Mouse (Mus musculus) naive thymus-derived CD4-positive, alpha-beta T cell, adult 2 months (primary cell): ENCODE data around the gene Med7.

ENCODE experiments used
- DNase-seq: peaks from one replicate; pipeline ENCODE4 v3.0.0-alpha.2; 2011; ENCODE audit warnings: low read depth

Gene Med7

GRCm38 (mm10) chr11:46430123-46430522, 6.6 kb upstream of the Med7 start:
- DNase-seq = no peak

- peak; percentile 92 for DNase-seq
Observed at GRCm38 (mm10) chr11:46431129-46431528, 5.6 kb upstream of the Med7 start.

GRCm38 (mm10) chr11:46435363-46435762, 1.4 kb upstream of the Med7 start:
- DNase-seq = no peak

GRCm38 (mm10) chr11:46437459-46438000, 805 bp downstream of the Med7 start:
- DNase-seq = peak; percentile 78

- DNase-seq = no peak
Observed at GRCm38 (mm10) chr11:46439005-46439543, 2.3 kb downstream of the Med7 start.

GRCm38 (mm10) chr11:46441774-46442173, 5.0 kb downstream of the Med7 start:
- DNase-seq = no peak

GRCm38 (mm10) chr11:46443152-46443551, 6.4 kb downstream of the Med7 start:
- peak; percentile 52 for DNase-seq

GRCm38 (mm10) chr11:46443979-46444378, 7.3 kb downstream of the Med7 start:
- DNase-seq = no peak

GRCm38 (mm10) chr11:46446150-46446549, 9.4 kb downstream of the Med7 start:
- no peak for DNase-seq

GRCm38 (mm10) chr11:46447644-46448484, 11.1 kb downstream of the Med7 start:
- DNase-seq = peak; percentile 67

GRCm38 (mm10) chr11:46449461-46450080, 12.8 kb downstream of the Med7 start:
- no peak for DNase-seq

GRCm38 (mm10) chr11:46454453-46455045, 17.8 kb downstream of the Med7 start, which contains the start of gene Havcr2:
TSS of gene Havcr2 (plus strand) at chr11:46454935.
- DNase-seq = no peak

GRCm38 (mm10) chr11:46459960-46460359, 23.2 kb downstream of the Med7 start:
- no peak for DNase-seq

GRCm38 (mm10) chr11:46461362-46461761, 24.6 kb downstream of the Med7 start:
- DNase-seq = no peak

- DNase-seq = peak; percentile 29
Observed at GRCm38 (mm10) chr11:46461931-46462330, 25.2 kb downstream of the Med7 start.

- peak; percentile 29 for DNase-seq
Observed at GRCm38 (mm10) chr11:46466878-46467277, 30.2 kb downstream of the Med7 start.

- no peak for DNase-seq
Observed at GRCm38 (mm10) chr11:46474220-46474619, 37.5 kb downstream of the Med7 start.

GRCm38 (mm10) chr11:46479311-46479710, 42.6 kb downstream of the Med7 start:
- no peak for DNase-seq

GRCm38 (mm10) chr11:46480517-46480916, 43.8 kb downstream of the Med7 start:
- no peak for DNase-seq

- no peak for DNase-seq
Observed at GRCm38 (mm10) chr11:46488231-46488630, 51.5 kb downstream of the Med7 start.

- DNase-seq = no peak
Observed at GRCm38 (mm10) chr11:46488650-46489049, 51.9 kb downstream of the Med7 start.
